Mouse (Mus musculus) intestine, postnatal 0 days (tissue): ENCODE measurements around the gene Larp4. TPM values are rescaled to one million over a fixed set of nuclear protein-coding genes. Genes with fewer than 3 reads are reported as not detected.

Source experiments
- ATAC-seq: fragments of 200-750 bp; cut with Nextera tagmentation; 2 replicates; pipeline ENCODE4 v1.8.0; 2017; ENCODE audit warnings: mild to moderate bottlenecking, moderate TSS enrichment, moderate library complexity
- H3K27ac ChIP-seq: fragments of 300-500 bp; sonication (generic); 2 replicates; pipeline ENCODE4 v1.5.1; 2014; ENCODE audit warnings: mild to moderate bottlenecking, low read depth, low read length, moderate library complexity
- H3K27me3 ChIP-seq: fragments of 300-500 bp; sonication (generic); replicated peaks from 2 replicates; pipeline ENCODE4 v1.6.1; 2014; ENCODE audit warnings: low read length, mixed read lengths; ENCODE audit not compliant: control insufficient read depth, insufficient read depth
- H3K36me3 ChIP-seq: fragments of 300-500 bp; sonication (generic); 2 replicates; pipeline ENCODE4 v1.6.1; 2014; ENCODE audit warnings: mild to moderate bottlenecking, moderate library complexity; ENCODE audit not compliant: control insufficient read depth, insufficient read depth
- H3K4me1 ChIP-seq: fragments of 300-500 bp; sonication (generic); replicated peaks from 2 replicates; pipeline ENCODE4 v1.6.1; 2014; ENCODE audit warnings: antibody characterized with exemption, low read length, mixed read lengths; ENCODE audit not compliant: control insufficient read depth, insufficient read depth
- H3K4me2 ChIP-seq: fragments of 300-500 bp; sonication (generic); replicated peaks from 2 replicates; pipeline ENCODE4 v1.6.1; 2014; ENCODE audit warnings: low read depth, mild to moderate bottlenecking, moderate library complexity
- H3K4me3 ChIP-seq: fragments of 300-500 bp; sonication (generic); 2 replicates; pipeline ENCODE4 v1.5.1; 2014; ENCODE audit warnings: low read depth, low read length
- H3K9ac ChIP-seq: fragments of 300-500 bp; sonication (generic); 2 replicates; pipeline ENCODE4 v1.6.1; 2014; ENCODE audit warnings: mild to moderate bottlenecking, low read depth, low read length
- H3K9me3 ChIP-seq: fragments of 300-500 bp; sonication (generic); 2 replicates; pipeline ENCODE4 v1.6.1; 2016; ENCODE audit warnings: mixed run types; ENCODE audit not compliant: control insufficient read depth
- CTCF ChIP-seq: sonication (generic); IDR thresholded peaks from 2 replicates; pipeline ENCODE4 v1.5.1; 2016; ENCODE audit warnings: low read depth, mild to moderate bottlenecking, control low read depth, antibody characterized with exemption, moderate library complexity
- WGBS: fragments of 180-500 bp; shearing (Covaris S2); extraction: QIAGEN DNeasy Blood & Tissue Kit; methylation state at CpG from one replicate; pipeline ENCODE4 v1.1.7; 2014; 5-methylcytosine and 5-hydroxymethylcytosine counted together
- polyA plus RNA-seq: library from polyadenylated mRNA; unstranded; fragments of >200 nt; fragmentation: Nextera tagmentation; extraction: Ambion mirVana; gene quantifications from 2 replicates; pipeline ENCODE4 v1.2.1, GENCODE M21; 2015

The Larp4 gene
- polyA plus RNA-seq, 1 experiment from 2014 or later, result 29.7 TPM

DNA sequence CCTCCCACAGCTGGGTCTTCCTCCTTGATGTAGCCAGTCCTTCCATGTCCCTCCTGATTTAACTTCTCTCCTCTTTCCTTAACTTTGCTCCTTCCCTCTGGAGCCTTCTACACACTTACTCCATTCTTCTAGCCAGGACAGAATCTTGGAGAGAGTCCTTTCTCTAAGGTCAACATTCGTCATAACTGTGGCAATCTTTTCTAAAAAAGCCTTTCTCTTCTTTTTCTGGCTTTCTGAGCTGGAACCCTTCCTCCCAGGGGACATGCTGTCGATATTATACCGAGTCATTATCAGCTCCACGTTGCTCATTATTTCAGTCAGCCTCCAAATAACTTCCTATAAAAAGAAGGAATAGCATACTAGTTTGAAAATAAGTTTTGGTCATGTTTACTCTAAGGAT, 14.5 kb upstream of the Larp4 start:
- H3K27ac ChIP-seq, result no peak overlapping the region
- no peaks in the 10 kb centered on the region for H3K27me3 ChIP-seq
- no peak for TF ChIP-seq CTCF
- 74% methylated on average over 4 of the region's 4 CpGs for WGBS
- no peak for ATAC-seq
- no peaks in the 10 kb centered on the region for H3K9me3 ChIP-seq
- H3K36me3 ChIP-seq, result no peaks in the 10 kb centered on the region
- no peaks in the 10 kb centered on the region for H3K4me1 ChIP-seq
- H3K9ac ChIP-seq, result no peak overlapping the region
- no peak overlapping the region for H3K4me2 ChIP-seq
- no peak overlapping the region for H3K4me3 ChIP-seq

DNA sequence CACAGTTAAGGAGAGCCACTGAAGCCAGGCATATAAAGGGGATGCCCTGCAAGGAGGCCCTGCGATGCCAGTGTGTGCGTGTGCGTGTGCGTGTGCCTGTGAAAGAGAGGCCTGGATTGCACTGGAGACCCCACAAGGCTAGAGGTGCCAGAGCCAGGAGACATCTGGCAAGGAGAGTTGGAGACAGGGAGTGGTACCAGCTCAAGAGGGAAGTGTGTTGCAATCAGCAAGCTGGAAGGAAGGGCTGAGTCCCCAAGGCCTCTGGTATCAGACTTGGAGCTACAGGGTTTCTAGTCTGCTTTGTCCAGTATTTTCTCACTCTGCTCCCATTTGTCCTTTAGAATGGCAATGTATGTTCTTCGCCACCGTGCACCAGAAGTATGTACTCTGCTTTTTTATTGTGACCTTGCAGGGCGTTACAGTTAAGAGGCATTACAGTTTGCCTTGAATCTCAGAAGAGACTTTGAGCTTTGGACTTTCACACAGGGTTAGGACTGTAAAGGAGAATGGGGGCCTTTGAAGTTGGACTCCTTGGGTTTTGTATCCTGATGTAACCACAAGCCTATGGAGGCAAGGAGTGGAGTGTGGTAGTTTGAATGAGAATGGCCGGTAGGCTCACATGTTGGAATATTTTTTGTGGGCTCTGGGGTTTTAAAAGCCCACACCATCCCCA, 4.6 kb upstream of the Larp4 start:
- WGBS, result 43% methylated on average over 8 of the region's 8 CpGs
- Histone ChIP-seq H3K36me3 (no peaks in the 10 kb centered on the region), H3K9me3 (no peaks in the 10 kb centered on the region), H3K27ac (peak overlapping the region; percentile 75), H3K4me3 (no peak overlapping the region), H3K4me2 (peak overlapping the region; percentile 32), H3K9ac (no peak overlapping the region), H3K27me3 (no peaks in the 10 kb centered on the region), H3K4me1 (0 out of 2 replicates have a peak, but pooled peaks cover 6% of the 10 kb centered on the region)
- no peak for TF ChIP-seq CTCF
- peak; percentile 96 for ATAC-seq

DNA sequence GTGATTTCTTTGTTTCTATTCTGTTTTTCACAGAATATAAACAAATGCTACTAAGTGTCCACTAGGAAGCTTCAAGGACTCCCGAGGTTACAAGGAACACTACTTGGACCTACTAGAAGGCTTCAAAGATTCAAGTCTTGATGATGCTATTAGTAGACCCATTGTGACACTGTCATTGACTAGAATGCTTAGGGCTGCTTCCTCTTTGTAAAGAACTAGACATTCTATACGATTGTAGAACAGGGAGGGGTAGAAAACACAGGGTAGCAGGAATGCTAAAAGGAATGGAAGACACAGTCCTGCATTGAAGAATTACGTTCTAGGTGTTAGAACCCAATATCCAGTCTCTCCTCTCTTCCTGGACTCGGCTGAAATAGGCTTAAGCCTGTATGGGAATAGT, 2.9 kb upstream of the Larp4 start, which contains the start of gene Fam186a:
Gene Fam186a (minus strand): TSS at position 101 of the 400 bp plus-strand sequence.
- H3K4me2 ChIP-seq, result no peak within 1 kb of the TSS
- ATAC-seq, result no peak
- no peaks in the 10 kb centered on the region for H3K36me3 ChIP-seq
- peak within 1 kb of the TSS; percentile 75 for H3K27ac ChIP-seq
- H3K9ac ChIP-seq, result no peak within 1 kb of the TSS
- H3K4me1 ChIP-seq, result 0 out of 2 replicates have a peak, but pooled peaks cover 6% of the 10 kb centered on the region
- H3K9me3 ChIP-seq, result no peaks in the 10 kb centered on the region
- no peak within 1 kb of the TSS for H3K4me3 ChIP-seq
- TF ChIP-seq CTCF, result no peak
- H3K27me3 ChIP-seq, result no peaks in the 10 kb centered on the region
- 78% methylated on average over 4 of the region's 4 CpGs for WGBS

DNA sequence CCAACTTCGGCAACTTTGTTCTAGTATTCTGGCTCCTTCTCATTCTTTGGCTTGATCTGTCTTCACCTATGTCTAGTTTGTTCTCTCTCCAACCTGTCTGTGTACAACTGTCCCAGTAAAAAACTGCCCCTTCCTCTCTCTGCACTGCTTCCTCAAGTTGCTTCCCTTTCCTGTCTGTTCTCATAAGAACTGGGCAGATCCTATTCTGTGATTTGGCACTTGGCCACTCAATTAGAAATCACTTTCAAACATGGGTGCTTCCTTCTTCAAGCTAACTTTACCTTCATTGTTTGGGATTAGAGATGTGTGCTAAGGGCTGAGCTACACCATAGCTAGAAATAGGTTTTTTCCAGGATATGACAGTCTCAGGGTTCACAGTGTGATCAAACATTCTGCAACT, 741 bp downstream of the Larp4 start:
- H3K27ac ChIP-seq, result no peak overlapping the region
- no peaks in the 10 kb centered on the region for H3K9me3 ChIP-seq
- H3K4me3 ChIP-seq, result no peak overlapping the region
- TF ChIP-seq CTCF, result no peak
- no peak for ATAC-seq
- 81% methylated on average over 1 of the region's 1 CpGs for WGBS
- H3K4me2 ChIP-seq, result no peak overlapping the region
- H3K27me3 ChIP-seq, result no peaks in the 10 kb centered on the region
- 0 out of 2 replicates have a peak, but pooled peaks cover 6% of the 10 kb centered on the region for H3K4me1 ChIP-seq
- no peaks in the 10 kb centered on the region for H3K36me3 ChIP-seq
- H3K9ac ChIP-seq, result no peak overlapping the region

DNA sequence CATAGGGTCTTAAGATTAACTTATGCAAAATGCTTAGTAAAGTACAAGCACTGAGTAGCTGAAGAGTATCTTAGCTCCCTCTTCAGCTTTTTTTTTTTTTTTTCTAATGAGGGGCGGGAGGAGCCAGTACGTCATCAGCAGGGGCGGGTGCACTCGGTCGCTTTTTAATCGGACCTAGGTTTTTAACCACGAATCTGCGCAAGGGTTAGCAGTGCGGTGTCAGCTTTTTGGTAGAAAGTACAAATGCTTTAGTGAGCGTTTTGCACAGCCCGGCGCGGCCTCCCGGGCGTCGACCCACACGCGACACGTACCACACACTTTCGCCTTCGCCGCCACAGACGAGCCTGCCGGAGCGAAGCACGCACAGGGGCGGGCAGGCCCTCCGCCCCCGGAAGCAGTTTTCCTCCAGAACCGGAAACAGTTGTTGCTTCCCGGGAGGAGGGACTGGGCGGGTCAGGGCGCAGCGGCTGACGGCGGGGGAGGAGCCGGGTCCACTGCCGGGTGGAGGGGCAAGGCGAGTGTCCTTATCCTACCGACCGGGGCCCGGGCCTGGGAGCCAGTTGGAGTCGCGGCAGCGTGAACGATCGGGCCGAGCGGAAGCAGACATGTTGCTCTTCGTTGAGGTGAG, 2.6 kb downstream of the Larp4 start:
- no peak for TF ChIP-seq CTCF
- peak; percentile 97 for ATAC-seq
- under 1% methylated on average over 50 of the region's 50 CpGs for whole genome bisulfite sequencing

DNA sequence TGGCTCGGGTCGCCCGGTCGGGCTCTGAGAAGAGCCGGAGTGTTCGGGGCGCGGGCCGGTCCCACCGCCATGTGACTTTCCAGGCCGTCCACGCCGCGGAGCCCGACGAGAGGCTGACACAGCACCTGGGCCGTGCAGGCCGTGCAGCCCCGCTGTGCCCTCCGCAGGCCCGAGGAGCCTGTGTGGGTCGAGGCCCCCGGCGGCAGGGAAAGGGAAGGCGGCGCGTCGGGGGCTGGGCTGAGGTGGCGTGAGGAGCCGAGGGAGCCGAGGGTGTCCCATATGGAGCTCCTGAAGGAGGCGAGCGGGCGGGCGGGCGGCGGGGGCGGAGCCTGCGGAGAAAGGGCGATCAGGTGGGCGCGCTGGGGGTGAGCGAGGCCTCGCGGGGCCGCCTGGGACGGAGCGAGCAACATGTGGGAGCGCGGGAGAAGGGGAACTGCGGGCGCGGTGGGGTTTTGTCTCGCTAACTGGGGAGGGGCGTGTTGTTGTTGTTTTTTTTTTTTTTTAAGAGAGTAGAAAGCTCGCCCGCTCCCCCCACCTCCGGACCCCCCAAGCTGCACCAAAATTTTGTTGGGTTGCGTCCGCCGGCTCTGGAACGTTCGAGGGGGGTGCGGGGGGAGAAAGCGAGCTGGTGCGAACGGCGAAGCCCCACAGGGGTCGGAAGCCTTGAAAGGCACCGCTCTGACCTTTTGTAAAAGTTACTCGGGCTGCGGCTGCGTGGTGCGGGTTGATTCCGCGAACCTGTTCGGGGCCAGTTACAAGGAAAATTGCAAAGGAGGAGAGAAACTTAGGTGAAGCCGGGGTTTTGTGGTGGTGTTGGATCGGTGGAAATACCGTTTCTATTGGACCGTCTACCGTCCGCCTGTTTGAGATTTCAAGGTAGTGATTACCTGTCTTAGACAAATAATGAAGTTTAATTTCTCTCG, 3.4 kb downstream of the Larp4 start:
- H3K27me3 ChIP-seq, result no peaks in the 10 kb centered on the region
- peak overlapping the region; percentile 96 for H3K27ac ChIP-seq
- no peak for TF ChIP-seq CTCF
- H3K4me3 ChIP-seq, result peak overlapping the region; percentile 78
- no peaks in the 10 kb centered on the region for H3K4me1 ChIP-seq
- ATAC-seq, result peak; percentile 78
- H3K36me3 ChIP-seq, result no peaks in the 10 kb centered on the region
- no peaks in the 10 kb centered on the region for H3K9me3 ChIP-seq
- peak overlapping the region; percentile 93 for H3K9ac ChIP-seq
- peak overlapping the region; percentile 76 for H3K4me2 ChIP-seq
- under 1% methylated on average over 83 of the region's 84 CpGs for WGBS

More for the DNA sequence above, 2.6 kb downstream of the Larp4 start:
- Histone ChIP-seq H3K36me3 (no peaks in the 10 kb centered on the region), H3K4me2 (peak overlapping the region; percentile 76), H3K27me3 (no peaks in the 10 kb centered on the region), H3K9ac (peak overlapping the region; percentile 93), H3K4me1 (no peaks in the 10 kb centered on the region), H3K4me3 (peak overlapping the region; percentile 78), H3K9me3 (no peaks in the 10 kb centered on the region), H3K27ac (peak overlapping the region; percentile 96)
